Mouse (Mus musculus): ENCODE data around the gene Mef2c. TPM values are rescaled to one million over a fixed set of nuclear protein-coding genes. Genes with fewer than 3 reads are reported as not detected.

The Mef2c gene
- total and polyA plus RNA-seq, 3 experiments: not detected

GRCm38 (mm10) chr13:83604785-83605184 is 101.0 kb downstream of the Mef2c start:
- no peaks in the 10 kb centered on the region for H3K27me3 ChIP-seq (ENCODE audit: control insufficient read depth in 1 of 2, insufficient read depth in 2 of 2, low read length in 2 of 2)
- no peak overlapping the region for H3K27ac ChIP-seq (ENCODE audit: control insufficient read depth, low read depth, low read length)
- H3K4me1 ChIP-seq (ENCODE audit: control insufficient read depth in 1 of 2, insufficient read depth in 2 of 2, low read length in 2 of 2): peaks cover 0 to 4% of the 10 kb centered on the region in 2 experiments; a peak in 1 of 4 replicates
- no peak for TF ChIP-seq MAFK (IDR thresholded peaks at IDR 0.05; ENCODE audit: borderline replicate concordance, low read depth, low read length)
- no peak for TF ChIP-seq SIN3A (IDR thresholded peaks at IDR 0.05; ENCODE audit: low read length)
- no peak for TF ChIP-seq ZC3H11A (IDR thresholded peaks at IDR 0.05; ENCODE audit: low read depth, low read length)
- no peak for TF ChIP-seq TCF12 (IDR thresholded peaks at IDR 0.05; ENCODE audit: low read depth, low read length)
- no peak for TF ChIP-seq MAX (IDR thresholded peaks at IDR 0.05; ENCODE audit: low read length)
- no peak for TF ChIP-seq JUND (IDR thresholded peaks at IDR 0.05; ENCODE audit: low read depth, low read length)
- no peak for TF ChIP-seq BHLHE40 (IDR thresholded peaks at IDR 0.05; ENCODE audit: borderline replicate concordance, low read depth, low read length)
- no peak for TF ChIP-seq GABPA (IDR thresholded peaks at IDR 0.05; ENCODE audit: low read depth, low read length)
- H3K9ac ChIP-seq (ENCODE audit: control insufficient read depth, low read depth, low read length, poor library complexity, severe bottlenecking): no peak overlapping the region
- no peak for DNase-seq (ENCODE audit: low read depth, low spot score)
- H3K79me2 ChIP-seq (ENCODE audit: control insufficient read depth, insufficient read depth, low read length, poor library complexity): no peaks in the 10 kb centered on the region
- peaks cover 0 to 5% of the 10 kb centered on the region in 2 experiments; a peak in 2 of 4 replicates for H3K36me3 ChIP-seq (ENCODE audit: control insufficient read depth in 1 of 2, insufficient read depth in 2 of 2, low read length in 2 of 2)
- no peaks in the 10 kb centered on the region for H3K9me3 ChIP-seq (replicated peaks; ENCODE audit: insufficient read depth, low read length)
- H3K4me3 ChIP-seq (ENCODE audit: control insufficient read depth in 1 of 2, insufficient read depth in 1 of 2, low read depth in 2 of 2, low read length in 2 of 2): no peak overlapping the region

- no peaks in the 10 kb centered on the region for H3K9me3 ChIP-seq (replicated peaks; ENCODE audit: insufficient read depth, low read length)
- peaks cover 0 to 5% of the 10 kb centered on the region in 2 experiments; a peak in 2 of 4 replicates for H3K36me3 ChIP-seq (ENCODE audit: control insufficient read depth in 1 of 2, insufficient read depth in 2 of 2, low read length in 2 of 2)
- H3K27ac ChIP-seq (ENCODE audit: control insufficient read depth, low read depth, low read length): no peak overlapping the region
- H3K4me3 ChIP-seq (ENCODE audit: control insufficient read depth in 1 of 2, insufficient read depth in 1 of 2, low read depth in 2 of 2, low read length in 2 of 2): no peak overlapping the region
- TF ChIP-seq ETS1 (IDR thresholded peaks at IDR 0.05; ENCODE audit: low read depth, low read length): peak; percentile 68; the same call in 1 of the 2 replicates
- TF ChIP-seq MYB (IDR thresholded peaks at IDR 0.05; ENCODE audit: low read depth, low read length): no peak
- H3K79me2 ChIP-seq (ENCODE audit: control insufficient read depth, insufficient read depth, low read length, poor library complexity): no peaks in the 10 kb centered on the region
- H3K9ac ChIP-seq (ENCODE audit: control insufficient read depth, low read depth, low read length, poor library complexity, severe bottlenecking): no peak overlapping the region
- peak; percentile 40 for DNase-seq (ENCODE audit: low read depth, low spot score)
- peaks cover 0 to 4% of the 10 kb centered on the region in 2 experiments; a peak in 1 of 4 replicates for H3K4me1 ChIP-seq (ENCODE audit: control insufficient read depth in 1 of 2, insufficient read depth in 2 of 2, low read length in 2 of 2)
- H3K27me3 ChIP-seq (ENCODE audit: control insufficient read depth in 1 of 2, insufficient read depth in 2 of 2, low read length in 2 of 2): no peaks in the 10 kb centered on the region
Observed at GRCm38 (mm10) chr13:83607883-83608581, 104.2 kb downstream of the Mef2c start.

DNA sequence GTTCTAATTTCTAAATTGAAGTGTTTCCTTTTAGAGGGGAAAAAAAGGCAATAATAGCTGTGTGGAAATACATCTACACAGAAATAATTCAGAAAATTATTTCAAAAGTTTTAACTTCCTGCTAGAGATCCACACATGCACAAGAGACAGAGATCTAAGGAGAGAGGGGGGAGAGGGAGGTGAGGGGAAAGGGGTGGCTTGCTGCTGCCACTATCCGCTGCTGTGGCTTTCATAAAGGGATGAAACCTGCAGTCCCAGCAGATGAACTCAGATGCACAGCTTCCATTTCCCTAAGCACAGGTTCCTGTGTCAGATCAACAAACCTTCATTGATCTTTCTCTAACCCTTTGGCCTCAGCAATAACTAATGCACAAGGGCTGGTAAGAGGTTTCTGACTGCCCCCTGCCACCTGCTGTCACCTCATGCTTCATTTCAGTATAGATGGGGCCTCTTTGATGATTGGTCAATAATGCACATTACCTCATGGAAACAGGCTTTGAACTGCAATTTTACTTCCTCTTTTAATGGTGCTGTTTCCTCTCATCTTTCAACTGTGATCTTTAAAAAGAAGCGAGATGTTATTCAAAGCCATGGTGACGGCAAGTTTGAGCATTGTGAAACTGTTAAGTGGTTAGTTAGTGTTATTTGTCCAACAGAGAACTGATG is 105.2 kb downstream of the Mef2c start:
- Histone ChIP-seq H3K9ac (ENCODE audit: control insufficient read depth, low read depth, low read length, poor library complexity, severe bottlenecking) (no peak overlapping the region), H3K4me3 (ENCODE audit: control insufficient read depth in 1 of 2, insufficient read depth in 1 of 2, low read depth in 2 of 2, low read length in 2 of 2) (no peak overlapping the region), H3K36me3 (ENCODE audit: control insufficient read depth in 1 of 2, insufficient read depth in 2 of 2, low read length in 2 of 2) (peaks cover 0 to 4% of the 10 kb centered on the region in 2 experiments; a peak in 2 of 4 replicates), H3K79me2 (ENCODE audit: control insufficient read depth, insufficient read depth, low read length, poor library complexity) (no peaks in the 10 kb centered on the region), H3K9me3 (replicated peaks; ENCODE audit: insufficient read depth, low read length) (no peaks in the 10 kb centered on the region), H3K4me1 (ENCODE audit: control insufficient read depth in 1 of 2, insufficient read depth in 2 of 2, low read length in 2 of 2) (peaks cover 0 to 4% of the 10 kb centered on the region in 2 experiments; a peak in 1 of 4 replicates), H3K27me3 (ENCODE audit: control insufficient read depth in 1 of 2, insufficient read depth in 2 of 2, low read length in 2 of 2) (no peaks in the 10 kb centered on the region), H3K27ac (ENCODE audit: control insufficient read depth, low read depth, low read length) (no peak overlapping the region)
- TF ChIP-seq MYC (IDR thresholded peaks at IDR 0.05; ENCODE audit: low read depth, low read length): 0 out of 2 replicates have a peak, but pooled peaks have one; percentile 21
- no peak for TF ChIP-seq ELF1 (IDR thresholded peaks at IDR 0.05; ENCODE audit: low read depth, low read length)
- peak; percentile 71 for DNase-seq (ENCODE audit: low read depth, low spot score)
